8 mouse cellular contexts compared by ENCODE assay signal in genomic region chr11:96413527-96413926, GRCm38 (mm10). TPM values are rescaled to one million over a fixed set of nuclear protein-coding genes. Genes with fewer than 3 reads are reported as not detected.
DNase-seq lines count a peak whose midpoint lies in the region; ATAC-seq lines count a peak whose summit lies in the region.

No protein-coding gene starts in this region.

- peaks cover 8% of the 10 kb centered on the region for H3K27me3 ChIP-seq in liver, embryonic 11.5 days (replicated peaks; ENCODE audit: control insufficient read depth, insufficient read depth, low read length)
- peaks cover 97% of the 10 kb centered on the region for H3K27me3 ChIP-seq in heart, embryonic 13.5 days (replicated peaks)
- H3K27me3 ChIP-seq in hindbrain, embryonic 14.5 days (ENCODE audit: control insufficient read depth, insufficient read depth, low read length), result no peaks in the 10 kb centered on the region
- H3K27me3 ChIP-seq in hindbrain, embryonic 11.5 days (ENCODE audit: control insufficient read depth, insufficient read depth, low read length), result no peaks in the 10 kb centered on the region

- H3K36me3 ChIP-seq in liver, embryonic 11.5 days (ENCODE audit: control insufficient read depth, insufficient read depth, low read length), result no peaks in the 10 kb centered on the region
- H3K36me3 ChIP-seq in heart, embryonic 13.5 days, result no peaks in the 10 kb centered on the region
- H3K36me3 ChIP-seq in hindbrain, embryonic 14.5 days (replicated peaks; ENCODE audit: control insufficient read depth, insufficient read depth), result no peaks in the 10 kb centered on the region
- no peaks in the 10 kb centered on the region for H3K36me3 ChIP-seq in hindbrain, embryonic 11.5 days (ENCODE audit: control insufficient read depth, insufficient read depth, low read length)

- H3K4me1 ChIP-seq in liver, embryonic 11.5 days (replicated peaks; ENCODE audit: control insufficient read depth, insufficient read depth, low read length), result no peaks in the 10 kb centered on the region
- H3K4me1 ChIP-seq in heart, embryonic 13.5 days, result peaks cover 15% of the 10 kb centered on the region
- H3K4me1 ChIP-seq in hindbrain, embryonic 14.5 days (replicated peaks; ENCODE audit: control insufficient read depth, insufficient read depth, low read length), result no peaks in the 10 kb centered on the region
- H3K4me1 ChIP-seq in hindbrain, embryonic 11.5 days (replicated peaks; ENCODE audit: control insufficient read depth, insufficient read depth, low read length), result no peaks in the 10 kb centered on the region

- no peak overlapping the region for H3K9ac ChIP-seq in liver, embryonic 11.5 days (ENCODE audit: low read depth, low read length)
- peak overlapping the region; percentile 47; the same call in 1 of the 2 replicates for H3K9ac ChIP-seq in heart, embryonic 13.5 days
- H3K9ac ChIP-seq in hindbrain, embryonic 14.5 days, result no peak overlapping the region
- no peak overlapping the region for H3K9ac ChIP-seq in hindbrain, embryonic 11.5 days (ENCODE audit: low read depth, low read length)

- ATAC-seq in liver, embryonic 11.5 days (replicated peaks; ENCODE audit: low FRiP score), result no peak
- no peak for ATAC-seq in heart, embryonic 13.5 days (ENCODE audit: extremely low read depth, insufficient number of reproducible peaks, low FRiP score, low TSS enrichment)
- ATAC-seq in hindbrain, embryonic 14.5 days (ENCODE audit: low FRiP score), result no peak
- ATAC-seq in hindbrain, embryonic 11.5 days (ENCODE audit: low FRiP score), result no peak

- no peak overlapping the region for H3K4me3 ChIP-seq in liver, embryonic 11.5 days (ENCODE audit: low read depth, low read length)
- no peak overlapping the region for H3K4me3 ChIP-seq in heart, embryonic 13.5 days
- no peak overlapping the region for H3K4me3 ChIP-seq in hindbrain, embryonic 14.5 days (replicated peaks; ENCODE audit: low read length)
- H3K4me3 ChIP-seq in hindbrain, embryonic 11.5 days (ENCODE audit: low read depth, low read length), result no peak overlapping the region

- WGBS in liver, embryonic 11.5 days, result 28% methylated on average over 8 of the region's 8 CpGs
- WGBS in heart, embryonic 13.5 days, result 14% methylated on average over 8 of the region's 8 CpGs
- WGBS in hindbrain, embryonic 14.5 days, result 65% methylated on average over 8 of the region's 8 CpGs
- 57% methylated on average over 8 of the region's 8 CpGs for WGBS in hindbrain, embryonic 11.5 days

- DNase-seq in liver, result peak; percentile 14
- DNase-seq in liver, embryonic 11.5 days (ENCODE audit: low spot score), result no peak
- DNase-seq in brain, adult 2 months (ENCODE audit: low read depth, low spot score), result peak; percentile 64
- peak; percentile 89 to 95 for DNase-seq in kidney, postnatal 36 days
- peak; percentile 55 for DNase-seq in ovary, postnatal 14 days (ENCODE audit: low spot score)
- no peak for DNase-seq in hindbrain, embryonic 14.5 days (ENCODE audit: low spot score)
- no peak for DNase-seq in hindbrain, embryonic 11.5 days (ENCODE audit: low spot score)

- H3K4me2 ChIP-seq in liver, embryonic 11.5 days, result no peak overlapping the region
- H3K4me2 ChIP-seq in heart, embryonic 13.5 days, result no peak overlapping the region
- no peak overlapping the region for H3K4me2 ChIP-seq in hindbrain, embryonic 14.5 days (replicated peaks)
- H3K4me2 ChIP-seq in hindbrain, embryonic 11.5 days (replicated peaks; ENCODE audit: low read depth, low read length), result no peak overlapping the region

- no peaks in the 10 kb centered on the region for H3K9me3 ChIP-seq in liver, embryonic 11.5 days (ENCODE audit: control insufficient read depth, low read length)
- no peaks in the 10 kb centered on the region for H3K9me3 ChIP-seq in heart, embryonic 13.5 days
- no peaks in the 10 kb centered on the region for H3K9me3 ChIP-seq in hindbrain, embryonic 14.5 days (ENCODE audit: control insufficient read depth, low read length)
- H3K9me3 ChIP-seq in hindbrain, embryonic 11.5 days (ENCODE audit: control insufficient read depth, low read length), result no peaks in the 10 kb centered on the region

- no peak overlapping the region for H3K27ac ChIP-seq in liver, embryonic 11.5 days (ENCODE audit: low read depth, low read length)
- H3K27ac ChIP-seq in heart, embryonic 13.5 days (replicated peaks), result no peak overlapping the region
- H3K27ac ChIP-seq in hindbrain, embryonic 14.5 days, result no peak overlapping the region
- no peak overlapping the region for H3K27ac ChIP-seq in hindbrain, embryonic 11.5 days (ENCODE audit: low read depth, low read length)

RNA-seq across cellular contexts. Expression of gene Hoxb1, which starts 48.0 kb away (rescaled TPM):
- 0.73 and 0.85 TPM in 2 replicates for polyA plus RNA-seq in liver, embryonic 11.5 days (2014; fragmentation: Nextera tagmentation; extraction: Ambion mirVana)
- 0.17 and 0.18 TPM in 2 replicates for polyA plus RNA-seq in heart, embryonic 13.5 days (2015; fragmentation: Nextera tagmentation; extraction: Ambion mirVana)
- polyA plus RNA-seq in hindbrain, embryonic 14.5 days (2014; fragmentation: Nextera tagmentation; extraction: Ambion mirVana), result 0.33 and 0.56 TPM in 2 replicates
- 7.3 and 8.2 TPM in 2 replicates for polyA plus RNA-seq in hindbrain, embryonic 11.5 days (2014; fragmentation: Nextera tagmentation; extraction: Ambion mirVana)

RNA-seq across cellular contexts. Expression of gene Skap1, which starts 50.9 kb away (rescaled TPM):
- polyA plus RNA-seq in liver, embryonic 11.5 days (2014; fragmentation: Nextera tagmentation; extraction: Ambion mirVana), result 0.45 and 0.58 TPM in 2 replicates
- polyA plus RNA-seq in heart, embryonic 13.5 days (2015; fragmentation: Nextera tagmentation; extraction: Ambion mirVana), result 0.33 and 1.1 TPM in 2 replicates
- polyA plus RNA-seq in hindbrain, embryonic 14.5 days (2014; fragmentation: Nextera tagmentation; extraction: Ambion mirVana), result 7.3 and 10.3 TPM in 2 replicates
- 0.85 and 1.5 TPM in 2 replicates for polyA plus RNA-seq in hindbrain, embryonic 11.5 days (2014; fragmentation: Nextera tagmentation; extraction: Ambion mirVana)

Comparison
In these comparisons a context has a peak if more than half of its experiments do, and no peak if none do; other contexts are left out.
1. DNase-seq: peak in liver (single experiment), brain, adult 2 months (single experiment), kidney, postnatal 36 days (2 of 2) and ovary, postnatal 14 days (single experiment); none in liver, embryonic 11.5 days (single experiment), hindbrain, embryonic 14.5 days (single experiment) and hindbrain, embryonic 11.5 days (single experiment).